In the genomic region with DNA sequence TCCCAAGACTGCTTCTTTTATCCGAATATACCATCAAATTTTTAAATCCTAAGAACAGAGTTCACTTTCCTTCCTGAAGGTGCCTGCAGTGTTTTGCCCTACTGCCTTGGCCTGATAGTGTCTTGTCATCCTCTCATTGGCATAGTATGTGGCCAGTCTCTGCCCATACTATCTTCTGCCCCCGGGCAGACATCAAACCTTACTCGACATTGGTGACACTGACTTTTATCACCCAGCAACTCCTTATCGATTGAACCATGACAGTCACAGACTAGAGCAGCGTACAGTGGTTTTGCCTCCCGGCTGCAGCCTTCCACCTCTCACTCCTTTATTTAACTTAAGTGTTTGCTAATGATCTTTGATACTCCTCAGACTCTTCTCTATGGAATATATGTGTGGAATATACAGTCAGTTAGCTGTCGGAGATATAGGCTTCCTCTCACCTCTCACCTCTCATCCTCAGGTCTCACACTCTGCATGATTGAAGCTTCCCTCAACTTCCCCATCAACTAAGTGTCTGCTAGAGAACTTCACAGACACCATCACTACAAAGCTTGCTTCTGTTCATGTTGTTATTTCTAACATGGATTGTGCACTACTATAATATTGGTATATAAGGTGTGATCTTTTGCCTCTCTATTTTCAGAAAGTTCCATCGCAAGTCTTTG, we compare ENCODE assay signal across 25 mouse cellular contexts.
DNase-seq lines count a peak whose midpoint lies in the region; ATAC-seq and TF ChIP-seq lines count a peak whose summit lies in the region.
"Had no signal": no experiment of that assay in that cellular context is flagged by ENCODE, and none has a peak within 500 bp of the region (broad histone marks: within the 10 kb centered on the region; RNA-seq: fewer than 3 reads in every experiment).

No protein-coding gene starts in this region.

- peak; percentile 34; the same call in 1 of the 2 replicates for ATAC-seq in G1E (ENCODE audit: extremely low read depth, insufficient number of reproducible peaks, low FRiP score, poor library complexity, severe bottlenecking)
- ATAC-seq in liver, embryonic 11.5 days (replicated peaks; ENCODE audit: low FRiP score): peak; percentile 79
- peak; percentile 80 for ATAC-seq in liver, postnatal 0 days
- no peak for ATAC-seq in forebrain, embryonic 12.5 days (ENCODE audit: low FRiP score)
- ATAC-seq in hindbrain, embryonic 14.5 days (ENCODE audit: low FRiP score): no peak
- ATAC-seq: midbrain, embryonic 16.5 days; Patski had no signal

- H3K4me2 ChIP-seq in liver, embryonic 11.5 days: peak overlapping the region; percentile 4; the same call in 1 of the 2 replicates
- H3K4me2 ChIP-seq in liver, postnatal 0 days (ENCODE audit: low read depth, low read length): peak overlapping the region; percentile 7
- H3K4me2 ChIP-seq in forebrain, embryonic 12.5 days: no peak overlapping the region
- no peak overlapping the region for H3K4me2 ChIP-seq in hindbrain, embryonic 14.5 days (replicated peaks)
- H3K4me2 ChIP-seq: hindbrain, embryonic 13.5 days; limb, embryonic 13.5 days; lung, embryonic 14.5 days; neural tube, embryonic 13.5 days had no signal

- TF ChIP-seq CTCF in G1E (IDR thresholded peaks at IDR 0.05; ENCODE audit: low read depth, low read length): no peak
- no peak for TF ChIP-seq CTCF in liver, postnatal 0 days (IDR thresholded peaks at IDR 0.05; ENCODE audit: low read depth)

- no peak overlapping the region for H3K4me3 ChIP-seq in G1E (ENCODE audit: low read depth, low read length)
- H3K4me3 ChIP-seq in liver, embryonic 11.5 days (ENCODE audit: low read depth, low read length): no peak overlapping the region
- H3K4me3 ChIP-seq in liver, postnatal 0 days (ENCODE audit: low read depth, low read length): no peak overlapping the region
- no peak overlapping the region for H3K4me3 ChIP-seq in forebrain, embryonic 12.5 days (replicated peaks)
- H3K4me3 ChIP-seq in hindbrain, embryonic 14.5 days (replicated peaks; ENCODE audit: low read length): no peak overlapping the region
- H3K4me3 ChIP-seq: hindbrain, embryonic 13.5 days; limb, embryonic 13.5 days; midbrain, embryonic 10.5 days; myocyte; neural tube, embryonic 13.5 days had no signal

- no peak overlapping the region for H3K9ac ChIP-seq in liver, embryonic 11.5 days (ENCODE audit: low read depth, low read length)
- no peak overlapping the region for H3K9ac ChIP-seq in liver, postnatal 0 days (replicated peaks)
- H3K9ac ChIP-seq in forebrain, embryonic 12.5 days: no peak overlapping the region
- H3K9ac ChIP-seq in hindbrain, embryonic 14.5 days: no peak overlapping the region
- H3K9ac ChIP-seq: hindbrain, embryonic 13.5 days; limb, embryonic 13.5 days; lung, embryonic 14.5 days; neural tube, embryonic 13.5 days had no signal

- 53% methylated on average over 8 of the region's 8 CpGs for WGBS in liver, embryonic 11.5 days
- WGBS in liver, postnatal 0 days (ENCODE audit: insufficient replicate concordance): 65% methylated on average over 8 of the region's 8 CpGs
- WGBS in forebrain, embryonic 12.5 days: 91% methylated on average over 8 of the region's 8 CpGs
- WGBS in hindbrain, embryonic 14.5 days: 93% methylated on average over 8 of the region's 8 CpGs

- H3K4me1 ChIP-seq in G1E (ENCODE audit: insufficient read depth, low read depth, low read length): peaks cover 49% of the 10 kb centered on the region
- H3K4me1 ChIP-seq in liver, embryonic 11.5 days (replicated peaks; ENCODE audit: control insufficient read depth, insufficient read depth, low read length): peaks cover 18% of the 10 kb centered on the region
- peaks cover 15% of the 10 kb centered on the region for H3K4me1 ChIP-seq in liver, postnatal 0 days (ENCODE audit: insufficient read depth)
- H3K4me1 ChIP-seq in forebrain, embryonic 12.5 days: no peaks in the 10 kb centered on the region
- H3K4me1 ChIP-seq in hindbrain, embryonic 14.5 days (replicated peaks; ENCODE audit: control insufficient read depth, insufficient read depth, low read length): no peaks in the 10 kb centered on the region
- H3K4me1 ChIP-seq: hindbrain, embryonic 13.5 days; limb, embryonic 13.5 days; neural tube, embryonic 13.5 days had no signal

- no peak for DNase-seq in G1E (ENCODE audit: low spot score)
- peak; percentile 50 for DNase-seq in c-Kit-positive CD71-positive TER-119-positive erythroid progenitor cells, embryonic 14.5 days (ENCODE audit: low spot score)
- no peak for DNase-seq in liver, embryonic 11.5 days (ENCODE audit: low spot score)
- no peak for DNase-seq in liver, postnatal 0 days
- no peak for DNase-seq in hindbrain, embryonic 14.5 days (ENCODE audit: low spot score)
- DNase-seq in retina, postnatal 1 day: no peak
- no peak for DNase-seq in gastrocnemius, postnatal 10 days
- DNase-seq: adrenal gland, adult 8-10 months; cerebellum, adult 2 months; cerebellum, postnatal 36 days; heart, postnatal 36 days; kidney, adult 2 months; lung, embryonic 14.5 days; right cerebral cortex, adult 18-20 months; right cerebral cortex, postnatal 4 days; thymus, postnatal 14 days had no signal

- H3K27ac ChIP-seq in liver, embryonic 11.5 days (ENCODE audit: low read depth, low read length): no peak overlapping the region
- 0 out of 2 replicates have a peak overlapping the region, but pooled peaks have one; percentile 5 for H3K27ac ChIP-seq in liver, postnatal 0 days (ENCODE audit: low read depth)
- H3K27ac ChIP-seq in forebrain, embryonic 12.5 days: no peak overlapping the region
- no peak overlapping the region for H3K27ac ChIP-seq in hindbrain, embryonic 14.5 days
- H3K27ac ChIP-seq: hindbrain, embryonic 13.5 days; kidney, postnatal 0 days; limb, embryonic 13.5 days; midbrain, embryonic 10.5 days; neural tube, embryonic 13.5 days had no signal

- H3K9me3 ChIP-seq in G1E (replicated peaks): no peaks in the 10 kb centered on the region
- H3K9me3 ChIP-seq in liver, embryonic 11.5 days (ENCODE audit: control insufficient read depth, low read length): no peaks in the 10 kb centered on the region
- H3K9me3 ChIP-seq in liver, postnatal 0 days (ENCODE audit: low read length): no peaks in the 10 kb centered on the region
- H3K9me3 ChIP-seq in forebrain, embryonic 12.5 days: no peaks in the 10 kb centered on the region
- no peaks in the 10 kb centered on the region for H3K9me3 ChIP-seq in hindbrain, embryonic 14.5 days (ENCODE audit: control insufficient read depth, low read length)
- H3K9me3 ChIP-seq: hindbrain, embryonic 13.5 days; limb, embryonic 13.5 days; midbrain, embryonic 10.5 days; neural tube, embryonic 13.5 days had no signal

- no peaks in the 10 kb centered on the region for H3K27me3 ChIP-seq in G1E (ENCODE audit: insufficient read depth, low read length)
- H3K27me3 ChIP-seq in liver, embryonic 11.5 days (replicated peaks; ENCODE audit: control insufficient read depth, insufficient read depth, low read length): no peaks in the 10 kb centered on the region
- no peaks in the 10 kb centered on the region for H3K27me3 ChIP-seq in liver, postnatal 0 days (ENCODE audit: insufficient read depth, low read length)
- H3K27me3 ChIP-seq in forebrain, embryonic 12.5 days: no peaks in the 10 kb centered on the region
- no peaks in the 10 kb centered on the region for H3K27me3 ChIP-seq in hindbrain, embryonic 14.5 days (ENCODE audit: control insufficient read depth, insufficient read depth, low read length)
- H3K27me3 ChIP-seq: hindbrain, embryonic 13.5 days; limb, embryonic 13.5 days; neural tube, embryonic 13.5 days; Patski had no signal

- H3K36me3 ChIP-seq in G1E (replicated peaks): peaks cover 8% of the 10 kb centered on the region
- no peaks in the 10 kb centered on the region for H3K36me3 ChIP-seq in liver, embryonic 11.5 days (ENCODE audit: control insufficient read depth, insufficient read depth, low read length)
- H3K36me3 ChIP-seq in liver, postnatal 0 days (replicated peaks; ENCODE audit: insufficient read depth, low read length): no peaks in the 10 kb centered on the region
- H3K36me3 ChIP-seq in forebrain, embryonic 12.5 days (replicated peaks): no peaks in the 10 kb centered on the region
- no peaks in the 10 kb centered on the region for H3K36me3 ChIP-seq in hindbrain, embryonic 14.5 days (replicated peaks; ENCODE audit: control insufficient read depth, insufficient read depth)
- H3K36me3 ChIP-seq: hindbrain, embryonic 13.5 days; limb, embryonic 13.5 days; midbrain, embryonic 10.5 days; neural tube, embryonic 13.5 days had no signal

- peak; percentile 84 for TF ChIP-seq EP300 in liver, postnatal 0 days (IDR thresholded peaks at IDR 0.05; ENCODE audit: low read depth)

Comparison
In these comparisons a context has a peak if more than half of its experiments do, and no peak if none do; other contexts are left out.
1. ATAC-seq: peak in G1E (single experiment), liver, embryonic 11.5 days (single experiment) and liver, postnatal 0 days (single experiment); none in forebrain, embryonic 12.5 days (single experiment) and hindbrain, embryonic 14.5 days (single experiment).
2. H3K4me2 ChIP-seq: peak in liver, embryonic 11.5 days (single experiment) and liver, postnatal 0 days (single experiment); none in forebrain, embryonic 12.5 days (single experiment) and hindbrain, embryonic 14.5 days (single experiment).